Mouse (Mus musculus) bone marrow, adult 2 months (tissue): ENCODE results near the gene Olfr1367. TPM values are rescaled to one million over a fixed set of nuclear protein-coding genes. Genes with fewer than 3 reads are reported as not detected.
A peak's percentile ranks its signal among the peaks of the same experiment; 100 is the strongest.

Experiments
- H3K27ac ChIP-seq: fragments of 200-500 bp; 2 replicates; pipeline ENCODE4 v1.5.1; 2012; ENCODE audit warnings: low read depth, mild to moderate bottlenecking, control low read depth, inconsistent platforms, low read length; ENCODE audit not compliant: control insufficient read depth, poor library complexity, insufficient read depth
- H3K4me1 ChIP-seq: fragments of 200-500 bp; 2 replicates; pipeline ENCODE4 v1.6.1; 2011; ENCODE audit warnings: low read length; ENCODE audit not compliant: control insufficient read depth, insufficient read depth
- H3K4me3 ChIP-seq: fragments of 200-500 bp; replicated peaks from 2 replicates; pipeline ENCODE3; 2011; ENCODE audit warnings: mild to moderate bottlenecking, low read depth, low read length, control low read depth; ENCODE audit not compliant: control insufficient read depth
- CTCF ChIP-seq: fragments of 200-500 bp; IDR thresholded peaks from 2 replicates; pipeline ENCODE4 v1.5.1; 2011; ENCODE audit warnings: low read length, control low read depth; ENCODE audit not compliant: control insufficient read depth, insufficient read depth
- POLR2A ChIP-seq: fragments of 200-500 bp; IDR thresholded peaks from 2 replicates; pipeline ENCODE4 v1.6.1; 2011; ENCODE audit warnings: low read depth, mild to moderate bottlenecking, control low read depth, low read length, borderline replicate concordance; ENCODE audit not compliant: control insufficient read depth
- WGBS: fragments of 180-500 bp; shearing (Covaris S2); methylation state at CpG from one replicate; pipeline ENCODE4 v1.1.7; 2018; 5-methylcytosine and 5-hydroxymethylcytosine counted together
- polyA plus RNA-seq: library from polyadenylated mRNA; stranded (reverse); fragments of >200 nt; gene quantifications from 2 replicates; pipeline ENCODE4 v1.2.4, GENCODE M21; 2011; ENCODE audit warnings: low replicate concordance; ENCODE audit not compliant: missing spikeins, insufficient read depth, insufficient read length

The Olfr1367 gene
- polyA plus RNA-seq, 1 experiment = not detected

DNA sequence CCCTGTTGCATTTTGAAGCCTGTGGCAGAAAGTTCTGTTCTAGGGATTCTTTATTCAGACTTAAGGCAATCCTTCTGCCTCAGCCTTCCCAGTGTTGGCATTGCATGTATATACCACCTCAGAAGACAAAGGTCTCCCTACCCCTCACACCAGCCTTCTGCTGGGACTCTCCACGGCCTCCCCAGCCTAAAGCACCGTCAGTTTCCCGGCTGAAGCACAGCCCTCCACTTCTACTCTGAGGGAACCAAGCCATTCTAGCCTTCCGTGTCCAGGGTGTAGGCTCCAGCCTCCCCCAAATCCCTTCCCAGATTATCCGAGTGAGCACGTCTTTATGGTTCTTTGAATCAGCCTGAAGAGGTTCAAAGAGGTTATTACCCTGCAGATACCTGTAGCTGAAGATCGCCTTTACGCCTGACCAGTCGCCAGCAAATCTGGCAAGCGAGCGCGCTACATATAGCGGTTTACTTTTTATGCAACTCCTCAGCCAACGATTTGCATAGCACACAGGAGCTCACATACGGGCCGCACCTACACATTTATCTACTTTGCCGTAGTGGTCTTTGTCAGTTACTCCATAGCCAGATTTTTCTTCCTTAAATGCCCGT, 24.7 kb upstream of the Olfr1367 start:
- no peak for TF ChIP-seq CTCF
- no peak for TF ChIP-seq POLR2A
- H3K4me1 ChIP-seq = no peaks in the 10 kb centered on the region
- 25% methylated on average over 18 of the region's 18 CpGs for WGBS
- H3K4me3 ChIP-seq = no peak overlapping the region
- no peak overlapping the region for H3K27ac ChIP-seq

DNA sequence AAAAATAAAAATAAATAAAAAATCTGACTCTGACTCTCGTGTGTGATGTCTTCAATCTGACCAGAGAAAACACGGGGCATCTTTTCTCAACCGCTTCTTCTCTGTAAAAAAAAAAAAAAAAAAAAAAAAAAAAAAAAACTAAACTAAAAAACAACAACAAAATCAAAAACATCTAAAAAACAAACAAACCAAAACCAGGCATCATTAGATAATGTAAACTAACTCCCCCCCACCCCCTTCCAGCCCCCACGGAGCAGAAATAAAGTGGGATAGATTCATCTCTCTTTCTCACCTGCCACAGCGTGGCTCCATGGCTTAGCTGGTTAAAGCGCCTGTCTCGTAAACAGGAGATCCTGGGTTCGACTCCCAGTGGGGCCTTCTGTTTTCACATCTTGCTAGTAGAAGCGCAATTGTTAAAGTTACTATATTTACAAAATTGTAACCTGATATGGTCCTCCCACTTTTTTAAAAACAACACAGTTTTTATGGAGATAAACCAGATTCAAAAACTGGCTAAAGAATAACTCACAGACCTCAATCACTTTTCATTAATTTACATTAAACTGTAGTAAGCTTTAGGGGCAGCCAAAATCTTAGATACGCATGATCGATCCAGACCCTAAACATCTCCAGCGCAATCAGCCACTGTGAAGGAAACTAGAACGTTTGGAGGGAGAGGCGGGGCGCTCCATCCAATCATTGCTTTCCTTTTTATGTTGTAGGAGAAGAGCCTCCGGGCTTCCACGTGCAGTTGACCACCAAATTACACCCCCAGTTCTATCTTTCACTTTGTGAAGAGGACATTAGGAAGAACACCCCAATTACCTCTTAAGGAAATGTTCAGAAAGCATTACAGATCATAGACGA, 24.0 kb upstream of the Olfr1367 start:
- Histone ChIP-seq H3K4me3 (no peak overlapping the region), H3K4me1 (no peaks in the 10 kb centered on the region), H3K27ac (no peak overlapping the region)
- WGBS = 14% methylated on average over 18 of the region's 18 CpGs
- TF ChIP-seq CTCF (no peak), POLR2A (no peak)

DNA sequence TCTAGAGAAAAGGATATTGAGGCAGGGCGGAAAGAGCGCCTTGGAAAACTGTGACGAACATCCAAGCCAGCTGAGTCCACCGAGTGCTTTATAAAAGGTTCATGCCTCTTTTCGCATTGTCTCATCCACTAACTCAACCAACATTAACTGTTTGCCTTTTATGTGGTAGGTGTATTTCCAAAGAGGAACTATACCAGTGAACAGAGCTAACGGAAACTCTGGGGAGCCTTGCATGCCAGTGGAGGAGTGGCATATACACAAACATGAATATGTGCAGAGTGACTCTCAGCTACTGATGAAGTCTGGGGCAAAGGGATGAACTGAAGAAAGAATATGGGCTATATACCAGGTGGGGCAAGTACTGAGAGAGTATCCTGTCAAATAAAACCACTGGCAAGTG, 23.3 kb upstream of the Olfr1367 start:
- 22% methylated on average over 6 of the region's 6 CpGs for WGBS
- H3K27ac ChIP-seq = no peak overlapping the region
- H3K4me3 ChIP-seq = no peak overlapping the region
- no peak for TF ChIP-seq CTCF
- no peak for TF ChIP-seq POLR2A
- no peaks in the 10 kb centered on the region for H3K4me1 ChIP-seq

DNA sequence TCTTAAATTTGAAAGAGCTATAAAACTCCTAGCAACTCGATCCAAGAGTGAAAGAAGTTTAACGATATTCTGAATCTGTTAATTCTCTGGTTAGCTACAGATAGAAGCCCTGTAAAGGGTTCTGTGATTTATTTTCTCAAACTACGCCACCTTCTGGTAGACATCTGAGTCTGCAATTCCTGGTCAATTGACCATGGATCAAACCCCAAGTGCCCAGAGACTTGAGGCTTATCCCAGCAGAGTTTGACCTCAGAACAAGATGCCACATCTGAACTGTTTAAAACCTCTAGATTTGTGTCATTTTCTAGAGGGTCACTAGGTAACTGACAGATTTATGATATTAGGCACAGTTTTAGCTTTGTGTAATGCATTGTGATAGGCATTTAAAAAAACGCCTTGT, 20.5 kb upstream of the Olfr1367 start:
- H3K4me1 ChIP-seq = no peaks in the 10 kb centered on the region
- WGBS = 6% methylated on average over 4 of the region's 4 CpGs
- H3K27ac ChIP-seq = no peak overlapping the region
- TF ChIP-seq POLR2A (no peak), CTCF (no peak)
- H3K4me3 ChIP-seq = no peak overlapping the region

DNA sequence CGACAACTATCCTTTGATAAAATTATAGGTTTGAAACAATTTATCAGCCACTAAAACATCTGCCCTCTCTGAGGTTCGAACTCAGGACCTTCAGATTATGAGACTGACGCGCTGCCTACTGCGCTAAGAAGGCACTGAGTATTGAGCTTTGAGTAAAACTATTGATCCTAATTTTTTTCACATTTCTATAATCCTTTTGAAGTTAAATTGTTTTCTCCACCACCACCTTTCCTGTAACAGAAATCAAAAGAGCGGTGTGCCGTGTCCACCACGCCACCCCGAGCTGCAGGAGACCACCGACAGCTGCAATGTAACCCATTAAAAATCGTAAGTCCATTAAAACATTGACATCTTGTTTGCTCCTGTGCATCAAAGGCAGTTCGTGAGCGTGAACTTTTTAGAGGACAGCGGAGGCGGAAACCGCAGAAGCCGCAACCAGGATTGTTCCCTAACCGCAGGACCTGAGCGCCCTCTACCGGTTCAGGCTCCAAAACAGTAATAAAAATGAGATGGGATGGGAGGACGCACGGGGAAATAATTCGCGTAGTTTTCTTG, 20.0 kb upstream of the Olfr1367 start:
- no peak overlapping the region for H3K27ac ChIP-seq
- no peak overlapping the region for H3K4me3 ChIP-seq
- TF ChIP-seq POLR2A (no peak), CTCF (peak; percentile 51; the same call in 1 of the 2 replicates)
- no peaks in the 10 kb centered on the region for H3K4me1 ChIP-seq
- 1% methylated on average over 24 of the region's 24 CpGs for WGBS

DNA sequence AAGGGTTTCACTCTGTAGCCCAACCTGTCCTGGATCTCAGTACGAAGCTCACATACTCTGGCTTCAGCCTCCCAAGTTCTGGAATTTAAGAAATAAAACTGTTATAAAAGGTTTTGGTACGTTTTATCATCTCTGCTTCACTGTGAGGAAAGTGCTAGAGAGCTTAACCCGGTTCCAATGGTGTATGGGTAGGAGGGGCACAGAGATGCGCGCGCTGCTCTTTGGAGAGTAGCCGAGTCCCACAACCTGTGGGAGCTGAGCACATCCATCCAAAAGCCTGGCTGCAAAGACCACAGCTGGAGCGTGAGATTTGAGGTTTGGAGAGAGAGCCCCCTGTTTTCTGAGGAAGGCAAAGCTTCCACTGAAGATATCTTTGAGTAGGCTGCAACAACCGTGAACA, 19.3 kb upstream of the Olfr1367 start:
- Histone ChIP-seq H3K4me3 (no peak overlapping the region), H3K4me1 (no peaks in the 10 kb centered on the region), H3K27ac (no peak overlapping the region)
- WGBS = 7% methylated on average over 9 of the region's 9 CpGs
- TF ChIP-seq POLR2A = no peak
- TF ChIP-seq CTCF = no peak

DNA sequence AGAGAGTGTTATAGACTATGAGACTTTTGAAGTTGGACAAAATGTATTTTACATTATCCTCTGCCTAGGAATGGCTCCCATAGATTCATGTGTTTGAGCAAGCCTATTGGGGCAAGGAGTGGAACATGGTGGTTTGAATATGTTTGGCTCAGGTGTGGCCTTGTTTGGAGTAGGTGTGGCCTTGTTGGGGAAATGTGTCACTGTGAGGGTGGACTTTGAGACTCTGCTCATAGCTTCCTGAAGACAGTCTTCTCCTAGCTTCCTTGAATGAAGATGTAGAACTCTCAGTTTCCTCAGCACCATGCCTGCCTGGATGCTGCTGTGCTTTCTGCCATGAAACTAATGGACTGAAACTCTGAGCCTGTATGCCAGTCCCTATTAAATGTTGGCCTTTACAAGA, 3.9 kb downstream of the Olfr1367 start:
- H3K4me1 ChIP-seq = no peaks in the 10 kb centered on the region
- TF ChIP-seq CTCF = no peak
- no peak for TF ChIP-seq POLR2A

DNA sequence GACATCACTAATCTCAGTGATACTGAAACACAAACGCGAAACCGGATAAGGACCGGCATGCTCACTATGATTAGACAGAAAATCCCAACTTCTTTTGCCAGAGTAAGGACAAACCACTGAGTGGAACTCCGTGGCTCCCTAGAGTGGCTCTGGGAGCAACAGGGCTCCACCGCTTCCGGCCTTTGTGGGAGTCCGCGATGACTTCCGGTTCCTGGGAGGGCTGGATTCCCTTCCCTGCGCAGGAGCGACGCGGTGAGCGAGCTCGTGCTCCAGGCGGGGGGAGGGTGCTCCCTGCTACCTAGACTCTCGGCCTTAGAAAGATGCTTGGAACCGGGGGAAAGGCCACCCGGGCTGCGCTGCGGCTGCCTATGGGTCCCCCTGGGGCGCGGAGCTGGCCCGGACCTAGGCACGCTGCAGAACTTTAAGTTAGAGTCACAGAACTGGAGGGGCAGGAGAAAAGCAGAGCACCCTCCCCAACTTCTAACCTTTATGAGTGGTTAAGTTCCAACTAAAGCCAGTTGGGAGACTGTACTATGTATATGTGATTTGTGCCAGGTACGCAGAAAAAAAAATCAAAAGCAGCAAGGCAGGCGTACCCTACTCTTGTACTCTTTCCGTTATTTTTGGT, 16.0 kb downstream of the Olfr1367 start, which contains the start of gene Zscan12:
Gene Zscan12, plus strand, starts transcription at position 200 of the 628 bp plus-strand sequence.
- TF ChIP-seq CTCF = no peak
- peak; percentile 62; the same call in 1 of the 2 replicates for TF ChIP-seq POLR2A
- Histone ChIP-seq H3K4me1 (no peaks in the 10 kb centered on the region), H3K27ac (no peak within 1 kb of the TSS), H3K4me3 (peak within 1 kb of the TSS; percentile 63)
- 1% methylated on average over 29 of the region's 29 CpGs for WGBS

More for the DNA sequence above, 3.9 kb downstream of the Olfr1367 start:
- Histone ChIP-seq H3K4me3 (no peak overlapping the region), H3K27ac (no peak overlapping the region)
